Mouse (Mus musculus): ENCODE measurements around the gene Wscd2.

Wscd2 gene

GRCm38 (mm10) chr5:113480451-113480850 is 9.7 kb upstream of the Wscd2 start:
- no peak for DNase-seq (ENCODE audit: low spot score in 2 of 2)

- DNase-seq (ENCODE audit: low spot score in 2 of 2), result no peak
Observed at GRCm38 (mm10) chr5:113485584-113486162, 4.5 kb upstream of the Wscd2 start.

DNA sequence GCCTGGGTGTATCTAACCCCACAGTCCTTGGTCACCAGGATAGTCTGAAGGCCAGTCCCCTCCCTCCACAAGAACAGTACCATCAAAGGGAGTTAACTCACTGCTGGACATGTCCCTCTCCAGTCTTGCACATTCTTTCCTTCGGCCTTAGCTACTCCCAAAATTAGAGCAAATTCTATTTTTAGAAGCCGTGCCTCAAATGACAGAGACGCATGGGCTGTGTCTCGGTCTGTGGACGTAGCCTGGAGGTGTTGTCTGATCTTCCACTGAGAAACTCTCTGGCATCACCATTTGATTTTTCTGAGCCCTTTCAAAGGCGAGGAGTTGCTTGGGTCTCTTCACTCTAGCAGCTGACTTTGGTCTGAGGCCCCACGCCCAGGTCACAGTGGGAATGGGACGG is 2.3 kb upstream of the Wscd2 start:
- no peak for DNase-seq (ENCODE audit: low spot score in 2 of 2)

DNA sequence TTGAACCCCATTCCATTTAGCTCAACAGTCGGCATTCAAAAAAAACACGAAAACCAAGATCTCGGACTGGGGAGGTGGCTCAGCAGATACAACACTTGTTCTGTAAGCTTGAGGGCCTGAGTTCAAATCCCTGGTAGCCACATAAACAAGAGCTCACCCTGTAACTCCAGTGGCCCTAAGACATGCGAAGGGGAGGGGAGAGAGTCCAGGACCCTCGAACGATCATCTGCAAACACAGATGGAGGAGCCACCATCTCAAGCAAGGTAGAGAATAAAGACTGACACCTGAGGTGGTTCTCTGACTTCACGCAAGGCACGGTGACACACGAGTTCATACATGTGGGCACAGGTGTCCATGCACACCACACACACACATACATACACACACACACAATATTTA is 516 bp upstream of the Wscd2 start:
- DNase-seq (ENCODE audit: low spot score in 2 of 2), result no peak

DNA sequence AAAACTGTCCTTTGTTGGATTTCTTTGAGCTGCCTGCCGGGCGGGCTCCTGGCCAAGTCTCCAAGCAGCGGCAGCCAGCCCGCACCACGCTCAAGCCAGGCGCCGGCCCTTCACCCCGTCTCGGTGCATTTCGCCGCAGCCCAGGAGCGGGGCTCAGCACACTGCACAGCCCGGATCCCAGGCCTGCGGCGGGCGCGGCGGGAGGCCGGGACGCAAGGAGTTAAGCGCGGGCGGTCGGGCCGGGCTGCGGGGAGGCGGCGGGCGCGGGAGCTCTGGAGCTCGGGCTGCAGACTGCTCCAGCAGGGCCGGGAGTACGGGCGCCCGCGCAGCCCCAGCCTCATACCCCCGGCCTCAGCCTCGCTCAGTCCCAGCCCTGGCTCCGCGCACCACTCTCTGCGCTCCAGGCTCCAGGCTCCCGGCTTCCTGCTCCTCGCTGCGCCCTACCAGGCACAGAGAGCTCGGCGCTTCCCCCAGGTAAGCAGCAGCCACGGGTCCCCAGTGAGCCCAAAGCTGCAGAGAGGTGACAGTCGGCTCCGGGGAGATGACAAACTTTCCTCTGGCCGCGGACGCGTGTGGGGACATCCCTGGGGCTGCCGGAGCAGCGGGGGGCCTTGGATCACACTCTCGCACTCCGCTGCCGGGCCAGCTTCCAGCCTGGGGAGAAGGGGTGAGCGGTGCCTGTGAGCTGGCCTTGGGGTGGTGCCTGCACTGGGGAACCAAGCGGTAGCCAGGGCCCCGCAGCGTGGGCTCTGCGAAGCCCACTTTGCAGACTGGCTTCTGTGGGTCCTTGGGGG is 531 bp downstream of the Wscd2 start:
- DNase-seq (ENCODE audit: low spot score in 2 of 2), result no peak

GRCm38 (mm10) chr5:113491552-113491951 is 1.4 kb downstream of the Wscd2 start:
- no peak for DNase-seq (ENCODE audit: low spot score in 2 of 2)

DNA sequence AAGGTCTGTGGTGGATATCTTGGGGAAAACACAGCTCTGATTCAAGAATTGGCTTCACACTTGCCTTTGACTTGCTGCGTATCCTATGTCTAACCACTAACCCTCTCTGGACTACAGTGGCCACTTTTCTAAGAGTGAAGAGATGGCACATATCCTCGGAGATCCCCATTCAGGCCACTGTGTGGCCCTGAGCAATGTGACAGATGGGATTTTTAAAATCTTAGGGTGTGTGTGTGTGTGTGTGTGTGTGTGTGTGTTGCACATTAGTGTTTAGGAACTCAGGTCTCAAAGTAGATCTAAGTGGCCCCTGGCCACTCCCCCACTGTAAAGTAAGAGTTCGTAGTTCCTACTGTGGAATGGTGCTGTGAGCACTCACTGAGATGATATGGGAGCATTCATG is 1.9 kb downstream of the Wscd2 start:
- no peak for DNase-seq (ENCODE audit: low spot score in 2 of 2)

GRCm38 (mm10) chr5:113492417-113493035 is 2.4 kb downstream of the Wscd2 start:
- DNase-seq (ENCODE audit: low spot score in 2 of 2), result no peak

GRCm38 (mm10) chr5:113493997-113494396 is 3.9 kb downstream of the Wscd2 start:
- no peak for DNase-seq (ENCODE audit: low spot score in 2 of 2)

- DNase-seq (ENCODE audit: low spot score in 2 of 2), result no peak
Observed at GRCm38 (mm10) chr5:113496926-113497325, 6.8 kb downstream of the Wscd2 start.

- no peak for DNase-seq (ENCODE audit: low spot score in 2 of 2)
Observed at GRCm38 (mm10) chr5:113499421-113499820, 9.3 kb downstream of the Wscd2 start.

- no peak for DNase-seq (ENCODE audit: low spot score in 2 of 2)
Observed at GRCm38 (mm10) chr5:113503276-113503675, 13.1 kb downstream of the Wscd2 start.

- DNase-seq (ENCODE audit: low spot score in 2 of 2), result no peak
Observed at GRCm38 (mm10) chr5:113504654-113505053, 14.5 kb downstream of the Wscd2 start.

DNA sequence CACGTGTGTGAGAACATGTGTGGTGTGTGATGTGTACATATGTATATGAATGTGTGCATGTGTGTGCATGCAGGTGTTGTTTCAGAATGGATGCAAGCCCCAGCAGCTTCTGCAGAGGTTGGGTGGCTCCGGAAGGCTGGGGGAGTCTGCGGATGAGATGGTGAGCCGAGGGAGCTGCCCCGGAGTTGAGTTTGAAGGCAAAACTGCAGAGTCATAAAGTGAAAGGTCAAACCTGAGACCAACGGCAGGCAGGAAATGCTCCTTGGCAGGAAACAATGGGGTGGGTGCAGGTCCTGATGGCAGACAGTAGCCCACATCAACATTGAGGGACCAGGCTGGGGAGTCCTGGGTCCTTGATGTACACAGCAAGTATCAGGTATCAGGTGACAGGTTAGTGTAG is 15.9 kb downstream of the Wscd2 start:
- DNase-seq (ENCODE audit: low spot score in 2 of 2), result no peak

GRCm38 (mm10) chr5:113506779-113507178 is 16.6 kb downstream of the Wscd2 start:
- DNase-seq (ENCODE audit: low spot score in 2 of 2), result no peak

GRCm38 (mm10) chr5:113509167-113509566 is 19.0 kb downstream of the Wscd2 start:
- no peak for DNase-seq (ENCODE audit: low spot score in 2 of 2)

- no peak for DNase-seq (ENCODE audit: low spot score in 2 of 2)
Observed at GRCm38 (mm10) chr5:113513640-113514039, 23.5 kb downstream of the Wscd2 start.

GRCm38 (mm10) chr5:113514062-113514461 is 23.9 kb downstream of the Wscd2 start:
- DNase-seq (ENCODE audit: low spot score in 2 of 2), result no peak

DNA sequence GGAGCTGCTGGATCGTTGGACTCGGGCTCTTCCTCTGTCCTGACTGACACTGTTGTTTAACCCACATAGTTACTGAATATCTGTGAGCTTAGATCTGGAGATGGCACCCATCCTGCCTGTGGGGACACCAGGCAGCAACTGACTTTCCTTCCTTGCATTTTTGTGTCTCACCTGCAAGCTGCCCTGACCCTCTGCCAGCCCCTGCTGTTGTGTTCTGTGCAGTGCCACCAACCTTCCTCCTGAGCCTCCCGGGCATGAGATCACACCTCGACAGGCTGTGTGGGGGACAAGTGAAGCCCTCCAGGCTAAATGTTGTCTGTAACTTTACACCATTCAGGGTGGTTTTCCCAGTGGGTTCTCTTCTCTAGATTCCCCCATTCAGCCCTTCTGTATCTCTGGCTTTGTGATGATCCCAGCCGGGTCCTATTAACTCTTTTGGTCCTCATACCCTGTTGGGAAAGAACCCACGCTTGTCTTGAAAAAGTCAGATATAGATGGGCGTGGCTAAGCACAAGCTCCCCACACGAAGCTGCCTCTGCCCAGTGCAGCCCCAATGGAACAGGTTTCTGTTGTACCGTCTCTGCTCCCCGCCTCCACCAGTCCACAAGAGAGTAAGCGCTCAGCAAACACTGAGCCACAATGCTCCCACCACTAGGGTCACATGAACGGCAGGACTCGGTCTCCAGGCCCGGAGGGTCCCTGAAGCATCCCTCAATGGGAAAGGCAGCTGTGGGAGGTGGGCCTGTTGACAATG is 26.2 kb downstream of the Wscd2 start:
- DNase-seq (ENCODE audit: low spot score in 2 of 2), result no peak

DNA sequence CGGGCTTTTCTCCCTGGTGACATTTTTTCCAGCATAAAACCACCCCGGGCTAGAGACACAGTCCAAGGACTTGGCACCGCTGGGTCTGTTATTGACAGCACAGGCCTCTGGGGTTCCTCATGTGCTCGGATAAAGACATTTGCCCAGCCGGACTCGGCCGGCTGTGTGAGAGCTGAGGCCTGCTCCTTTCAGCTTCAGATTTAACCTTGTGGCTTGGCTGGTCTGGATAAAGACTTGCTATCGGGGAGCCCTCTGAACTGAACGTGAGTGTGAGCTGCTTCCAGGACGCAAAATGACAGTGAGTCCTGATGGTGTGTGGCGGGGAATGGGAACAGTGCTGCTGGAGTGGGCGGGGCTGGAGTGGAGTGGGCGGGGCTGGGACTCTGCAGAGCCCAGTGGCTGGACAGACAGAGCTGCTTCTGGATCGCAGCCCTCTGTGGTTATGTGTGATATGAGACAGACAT is 26.8 kb downstream of the Wscd2 start:
- no peak for DNase-seq (ENCODE audit: low spot score in 2 of 2)

GRCm38 (mm10) chr5:113517387-113517786 is 27.3 kb downstream of the Wscd2 start:
- DNase-seq (ENCODE audit: low spot score in 2 of 2), result no peak

GRCm38 (mm10) chr5:113521037-113521436 is 30.9 kb downstream of the Wscd2 start:
- DNase-seq (ENCODE audit: low spot score in 2 of 2), result no peak
